Mouse (Mus musculus) liver, embryonic 16.5 days (tissue): ENCODE measurements around the gene Rsad1. TPM values are rescaled to one million over a fixed set of nuclear protein-coding genes. Genes with fewer than 3 reads are reported as not detected.

Source experiments
- ATAC-seq: fragments of 200-750 bp; cut with Nextera tagmentation; 2 replicates; pipeline ENCODE4 v1.8.0; 2017; ENCODE audit warnings: low read depth, mild to moderate bottlenecking, moderate number of reproducible peaks, moderate library complexity
- H3K27ac ChIP-seq: fragments of 300-500 bp; sonication (generic); 2 replicates; pipeline ENCODE4 v1.5.1; 2014; ENCODE audit warnings: mild to moderate bottlenecking, low read length
- H3K27me3 ChIP-seq: fragments of 300-500 bp; sonication (generic); 2 replicates; pipeline ENCODE4 v1.6.1; 2014; ENCODE audit warnings: low read depth, low read length, mixed read lengths; ENCODE audit not compliant: control insufficient read depth, insufficient read depth
- H3K36me3 ChIP-seq: fragments of 300-500 bp; sonication (generic); 2 replicates; pipeline ENCODE4 v1.6.1; 2014; ENCODE audit warnings: mild to moderate bottlenecking; ENCODE audit not compliant: control insufficient read depth, insufficient read depth
- H3K4me1 ChIP-seq: fragments of 300-500 bp; sonication (generic); 2 replicates; pipeline ENCODE4 v1.6.1; 2014; ENCODE audit warnings: low read depth, low read length, mixed read lengths; ENCODE audit not compliant: control insufficient read depth
- H3K4me2 ChIP-seq: fragments of 300-500 bp; sonication (generic); 2 replicates; pipeline ENCODE4 v1.6.1; 2014; ENCODE audit warnings: low read depth, low read length, mixed read lengths
- H3K4me3 ChIP-seq: fragments of 300-500 bp; sonication (generic); 2 replicates; pipeline ENCODE4 v1.5.1; 2014; ENCODE audit warnings: low read depth, mild to moderate bottlenecking, low read length
- H3K9ac ChIP-seq: fragments of 300-500 bp; sonication (generic); 2 replicates; pipeline ENCODE4 v1.6.1; 2014; ENCODE audit warnings: low read depth, low read length
- H3K9me3 ChIP-seq: fragments of 300-500 bp; sonication (generic); replicated peaks from 2 replicates; pipeline ENCODE4 v1.6.1; 2016; ENCODE audit warnings: low read length; ENCODE audit not compliant: control insufficient read depth
- WGBS: fragments of 180-500 bp; shearing (Covaris S2); extraction: QIAGEN DNeasy Blood & Tissue Kit; methylation state at CpG from one replicate; pipeline ENCODE4 v1.1.7; 2014; ENCODE audit not compliant: insufficient replicate concordance; 5-methylcytosine and 5-hydroxymethylcytosine counted together
- polyA plus RNA-seq: library from polyadenylated mRNA; unstranded; fragments of >200 nt; fragmentation: Nextera tagmentation; extraction: Ambion mirVana; gene quantifications from 2 replicates; pipeline ENCODE4 v1.2.1, GENCODE M21; 2015

Rsad1 gene
- polyA plus RNA-seq, 1 experiment from 2014 or later: 1.0 TPM

- 73% methylated on average over 5 of the region's 5 CpGs for WGBS
- no peak overlapping the region for H3K27ac ChIP-seq
- peaks cover 6% of the 10 kb centered on the region for H3K4me1 ChIP-seq
- H3K36me3 ChIP-seq: no peaks in the 10 kb centered on the region
- peaks cover 14% of the 10 kb centered on the region for H3K27me3 ChIP-seq
- no peak overlapping the region for H3K9ac ChIP-seq
- no peaks in the 10 kb centered on the region for H3K9me3 ChIP-seq
- ATAC-seq: no peak
- H3K4me2 ChIP-seq: no peak overlapping the region
- H3K4me3 ChIP-seq: no peak overlapping the region
Measured at GRCm38 (mm10) chr11:94563383-94563782, 14.3 kb upstream of the Rsad1 start.

GRCm38 (mm10) chr11:94558226-94558625 lies 9.2 kb upstream of the Rsad1 start:
- Histone ChIP-seq H3K27ac (no peak overlapping the region), H3K9me3 (no peaks in the 10 kb centered on the region), H3K9ac (no peak overlapping the region), H3K4me3 (no peak overlapping the region), H3K4me1 (no peaks in the 10 kb centered on the region), H3K4me2 (no peak overlapping the region), H3K36me3 (no peaks in the 10 kb centered on the region), H3K27me3 (no peaks in the 10 kb centered on the region)
- 64% methylated on average over 3 of the region's 3 CpGs for WGBS
- no peak for ATAC-seq

- Histone ChIP-seq H3K27me3 (no peaks in the 10 kb centered on the region), H3K4me3 (no peak overlapping the region), H3K4me1 (peaks cover 4% of the 10 kb centered on the region), H3K27ac (no peak overlapping the region), H3K36me3 (no peaks in the 10 kb centered on the region), H3K9me3 (no peaks in the 10 kb centered on the region), H3K4me2 (no peak overlapping the region), H3K9ac (no peak overlapping the region)
- ATAC-seq: no peak
- WGBS: 51% methylated on average over 5 of the region's 5 CpGs
Measured at GRCm38 (mm10) chr11:94550442-94550744, 1.3 kb upstream of the Rsad1 start.

GRCm38 (mm10) chr11:94549691-94550441 lies 811 bp upstream of the Rsad1 start:
- Histone ChIP-seq H3K4me3 (no peak overlapping the region), H3K4me1 (peaks cover 4% of the 10 kb centered on the region), H3K4me2 (peak overlapping the region; percentile 78; the same call in 1 of the 2 replicates), H3K27ac (no peak overlapping the region), H3K36me3 (no peaks in the 10 kb centered on the region), H3K9ac (no peak overlapping the region), H3K9me3 (no peaks in the 10 kb centered on the region), H3K27me3 (no peaks in the 10 kb centered on the region)
- no peak for ATAC-seq
- WGBS: 31% methylated on average over 10 of the region's 10 CpGs

- H3K27me3 ChIP-seq: no peaks in the 10 kb centered on the region
- no peak overlapping the region for H3K27ac ChIP-seq
- ATAC-seq: no peak; the same call in 1 of the 2 replicates
- 8% methylated on average over 24 of the region's 24 CpGs for WGBS
- no peaks in the 10 kb centered on the region for H3K36me3 ChIP-seq
- H3K9me3 ChIP-seq: no peaks in the 10 kb centered on the region
- H3K4me1 ChIP-seq: peaks cover 4% of the 10 kb centered on the region
- H3K9ac ChIP-seq: peak overlapping the region; percentile 71
- H3K4me3 ChIP-seq: peak overlapping the region; percentile 73
- H3K4me2 ChIP-seq: peak overlapping the region; percentile 78
Measured at GRCm38 (mm10) chr11:94548041-94548784, 842 bp downstream of the Rsad1 start.

- Histone ChIP-seq H3K9ac (no peak overlapping the region), H3K9me3 (no peaks in the 10 kb centered on the region), H3K4me3 (no peak overlapping the region), H3K4me2 (no peak overlapping the region), H3K27ac (no peak overlapping the region), H3K36me3 (no peaks in the 10 kb centered on the region), H3K4me1 (peaks cover 4% of the 10 kb centered on the region), H3K27me3 (no peaks in the 10 kb centered on the region)
- WGBS: 82% methylated on average over 6 of the region's 6 CpGs
- no peak for ATAC-seq
Measured at GRCm38 (mm10) chr11:94547271-94547670, 1.8 kb downstream of the Rsad1 start.

- Histone ChIP-seq H3K27me3 (no peaks in the 10 kb centered on the region), H3K9ac (no peak overlapping the region), H3K4me1 (peaks cover 4% of the 10 kb centered on the region), H3K36me3 (no peaks in the 10 kb centered on the region), H3K27ac (no peak overlapping the region), H3K4me2 (no peak overlapping the region), H3K9me3 (no peaks in the 10 kb centered on the region), H3K4me3 (no peak overlapping the region)
- 76% methylated on average over 5 of the region's 5 CpGs for WGBS
- no peak for ATAC-seq
Measured at GRCm38 (mm10) chr11:94546381-94546780, 2.7 kb downstream of the Rsad1 start.

- H3K9ac ChIP-seq: no peak overlapping the region
- 72% methylated on average over 18 of the region's 18 CpGs for WGBS
Measured at GRCm38 (mm10) chr11:94544422-94544821, 4.6 kb downstream of the Rsad1 start.

GRCm38 (mm10) chr11:94543932-94544331 lies 5.1 kb downstream of the Rsad1 start:
- H3K4me2 ChIP-seq: no peak overlapping the region
- H3K4me1 ChIP-seq: no peaks in the 10 kb centered on the region; the same call in 1 of the 2 replicates
- H3K27ac ChIP-seq: no peak overlapping the region
- H3K4me3 ChIP-seq: no peak overlapping the region
- H3K9ac ChIP-seq: no peak overlapping the region
- no peaks in the 10 kb centered on the region for H3K36me3 ChIP-seq
- WGBS: 41% methylated on average over 9 of the region's 9 CpGs
- H3K27me3 ChIP-seq: no peaks in the 10 kb centered on the region
- no peaks in the 10 kb centered on the region for H3K9me3 ChIP-seq
- no peak for ATAC-seq

More at GRCm38 (mm10) chr11:94544422-94544821, 4.6 kb downstream of the Rsad1 start:
- Histone ChIP-seq H3K27ac (no peak overlapping the region), H3K4me2 (no peak overlapping the region), H3K4me3 (no peak overlapping the region), H3K9me3 (no peaks in the 10 kb centered on the region), H3K4me1 (peaks cover 2% of the 10 kb centered on the region), H3K27me3 (no peaks in the 10 kb centered on the region), H3K36me3 (no peaks in the 10 kb centered on the region)
- no peak for ATAC-seq
